ENCODE assay signal across 26 mouse cellular contexts in the genomic region with DNA sequence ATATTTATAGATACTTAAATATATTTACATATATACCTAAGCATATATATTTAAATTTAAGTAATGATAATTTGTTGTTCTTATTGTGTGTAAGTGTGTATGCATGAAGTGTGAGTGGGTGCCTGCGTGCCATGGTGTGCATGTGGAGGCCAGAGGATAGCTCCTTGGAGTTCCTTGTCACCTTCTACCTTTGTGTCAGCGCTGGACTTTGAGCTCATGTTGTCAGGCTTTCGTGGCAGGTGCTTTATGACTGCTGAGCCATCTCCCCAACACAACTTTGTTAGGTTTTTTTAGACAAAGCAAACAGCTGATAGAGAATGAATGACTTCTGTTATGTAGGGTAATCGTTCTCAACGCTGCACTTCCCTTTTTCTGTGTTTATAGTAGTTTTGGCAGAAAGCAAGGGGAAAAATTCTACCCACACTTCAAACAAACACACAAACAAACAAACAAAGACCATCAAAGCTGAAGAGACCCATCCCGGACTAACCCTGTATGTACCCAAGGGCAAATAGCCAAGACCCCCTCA.
"Had no signal": no experiment of that assay in that cellular context is flagged by ENCODE, and none has a peak within 500 bp of the region (broad histone marks: within the 10 kb centered on the region; RNA-seq: fewer than 3 reads in every experiment).

No protein-coding gene starts in this region.

- H3K4me2 ChIP-seq: kidney, embryonic 15.5 days; limb, embryonic 13.5 days; liver, embryonic 12.5 days; liver, embryonic 15.5 days; lung, embryonic 15.5 days; midbrain, embryonic 11.5 days; neural tube, embryonic 12.5 days; neural tube, embryonic 15.5 days; stomach, embryonic 15.5 days had no signal

- H3K9ac ChIP-seq: kidney, embryonic 15.5 days; limb, embryonic 13.5 days; liver, embryonic 12.5 days; liver, embryonic 15.5 days; lung, embryonic 15.5 days; neural tube, embryonic 12.5 days; neural tube, embryonic 15.5 days; stomach, embryonic 15.5 days had no signal

- H3K27ac ChIP-seq: kidney, embryonic 15.5 days; layer of hippocampus, adult 2 months; limb, embryonic 10.5 days; limb, embryonic 13.5 days; liver, embryonic 12.5 days; liver, embryonic 15.5 days; lung, embryonic 15.5 days; neural tube, embryonic 12.5 days; neural tube, embryonic 15.5 days; stomach, embryonic 15.5 days had no signal

- H3K4me3 ChIP-seq: kidney, embryonic 15.5 days; layer of hippocampus, adult 2 months; limb, embryonic 10.5 days; limb, embryonic 13.5 days; liver, embryonic 12.5 days; liver, embryonic 15.5 days; lung, embryonic 15.5 days; neural tube, embryonic 12.5 days; neural tube, embryonic 15.5 days; stomach, embryonic 15.5 days had no signal

- H3K36me3 ChIP-seq: kidney, embryonic 15.5 days; limb, embryonic 10.5 days; limb, embryonic 13.5 days; liver, embryonic 12.5 days; liver, embryonic 15.5 days; lung, embryonic 15.5 days; neural tube, embryonic 12.5 days; neural tube, embryonic 15.5 days; stomach, embryonic 15.5 days had no signal

- H3K27me3 ChIP-seq: kidney, embryonic 15.5 days; limb, embryonic 13.5 days; liver, embryonic 12.5 days; liver, embryonic 15.5 days; lung, embryonic 15.5 days; neural tube, embryonic 12.5 days; neural tube, embryonic 15.5 days had no signal

- ATAC-seq: liver, embryonic 12.5 days had no signal

- H3K4me1 ChIP-seq: kidney, embryonic 15.5 days; limb, embryonic 13.5 days; liver, embryonic 12.5 days; liver, embryonic 15.5 days; lung, embryonic 15.5 days; neural tube, embryonic 12.5 days; neural tube, embryonic 15.5 days; stomach, embryonic 15.5 days had no signal

- DNase-seq: kidney, adult 11 months; kidney, adult 8-10 months; kidney, postnatal 10 days; kidney, postnatal 36 days; layer of hippocampus, adult 9-11 months; liver; lung, adult 18-20 months; lung, postnatal 10 days; lung, postnatal 36 days; midbrain, embryonic 14.5 days; right cerebral cortex, adult 18-20 months; right cerebral cortex, postnatal 14 days; right cerebral cortex, postnatal 4 days; spleen, adult 18-20 months; thymus, postnatal 25 days had no signal

- H3K9me3 ChIP-seq: kidney, embryonic 15.5 days; limb, embryonic 10.5 days; limb, embryonic 13.5 days; liver, embryonic 12.5 days; liver, embryonic 15.5 days; lung, embryonic 15.5 days; neural tube, embryonic 12.5 days; neural tube, embryonic 15.5 days; stomach, embryonic 15.5 days had no signal
